Mouse (Mus musculus) B cell, adult 2 months (primary cell): ENCODE data around the gene B230104I21Rik.

Source experiments
- DNase-seq, 2 experiments: peaks; one replicate each; pipeline ENCODE4 v3.0.0; 2022

The B230104I21Rik gene

GRCm38 (mm10) chr4:154396652-154397301 is 60.9 kb downstream of the B230104I21Rik start:
- DNase-seq: no peak
